Mouse (Mus musculus) small intestine, adult 2 months (tissue): Measurements from ENCODE around the gene Kcnj8.

ENCODE experiments used
- CTCF ChIP-seq: fragments of 200-500 bp; IDR thresholded peaks from 2 replicates; pipeline ENCODE4 v1.5.1; 2012; ENCODE audit warnings: low read depth, mild to moderate bottlenecking, control low read depth, inconsistent platforms, low read length, moderate library complexity, mixed read lengths; ENCODE audit not compliant: insufficient replicate concordance, insufficient read length; ENCODE audit errors: extremely low read depth
- POLR2A ChIP-seq: fragments of 200-500 bp; IDR thresholded peaks from 2 replicates; pipeline ENCODE4 v1.6.1; 2012; ENCODE audit warnings: low read depth, mild to moderate bottlenecking, control low read depth, inconsistent platforms, low read length, moderate library complexity

DNA sequence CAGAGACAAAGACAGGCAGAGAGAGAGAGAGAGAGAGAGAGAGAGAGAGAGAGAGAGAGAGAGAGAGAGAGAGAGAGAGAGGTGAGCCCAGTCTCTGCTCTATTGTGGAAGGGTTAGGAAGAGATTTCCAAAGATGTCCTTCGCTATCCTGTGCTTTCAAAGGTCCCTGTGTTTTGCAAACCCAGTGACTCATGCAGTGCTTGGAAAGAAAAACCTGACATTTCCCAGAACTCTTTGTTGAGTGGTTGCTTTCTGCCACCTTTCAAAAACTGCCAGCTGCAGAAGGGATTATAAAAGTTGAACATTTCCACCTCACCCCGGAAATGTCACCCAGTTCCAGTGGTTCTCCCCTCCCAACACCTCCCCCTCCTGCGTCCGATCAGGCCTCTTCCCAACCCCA, 7.4 kb upstream of the Kcnj8 start:
- TF ChIP-seq CTCF (no peak), POLR2A (no peak)
